Mouse (Mus musculus) activated CD4-positive, CD25-positive, alpha-beta regulatory T cell, adult 4 months (primary cell): ENCODE data around the gene Ppil6. TPM values are rescaled to one million over a fixed set of nuclear protein-coding genes. Genes with fewer than 3 reads are reported as not detected.

ENCODE experiments used
- ATAC-seq: one replicate; pipeline ENCODE4 v1.8.0; 2017
- polyA plus RNA-seq, 2 experiments: library from polyadenylated mRNA; unstranded; fragments of 100-300 nt; shearing (Covaris generic); gene quantifications; one replicate each; pipeline ENCODE4 v1.2.1; 2017

The Ppil6 gene
- polyA plus RNA-seq, 2 experiments from 2014 or later = 0.89 TPM; not detected in 1

- peak; percentile 71 for ATAC-seq
These were observed 46.5 kb downstream of the Ppil6 start for GRCm38 (mm10) chr10:41536714-41537113.

GRCm38 (mm10) chr10:41537226-41537982 is 47.2 kb downstream of the Ppil6 start:
- ATAC-seq = no peak

- no peak for ATAC-seq
These were observed 47.7 kb downstream of the Ppil6 start for GRCm38 (mm10) chr10:41537983-41538330.

- ATAC-seq = no peak
These were observed 48.7 kb downstream of the Ppil6 start for GRCm38 (mm10) chr10:41538986-41539385.

- no peak for ATAC-seq
These were observed 51.8 kb downstream of the Ppil6 start for GRCm38 (mm10) chr10:41542057-41542456.

- ATAC-seq = no peak
These were observed 53.2 kb downstream of the Ppil6 start for GRCm38 (mm10) chr10:41543439-41543838.

- ATAC-seq = no peak
These were observed 53.6 kb downstream of the Ppil6 start for GRCm38 (mm10) chr10:41543844-41544243.

GRCm38 (mm10) chr10:41544481-41545190 is 54.4 kb downstream of the Ppil6 start:
- peak; percentile 69 for ATAC-seq

- peak; percentile 69 for ATAC-seq
These were observed 55.1 kb downstream of the Ppil6 start for GRCm38 (mm10) chr10:41545224-41545755.

GRCm38 (mm10) chr10:41546396-41547165 is 56.3 kb downstream of the Ppil6 start:
- ATAC-seq = no peak

GRCm38 (mm10) chr10:41550711-41551110 is 60.5 kb downstream of the Ppil6 start:
- ATAC-seq = no peak

GRCm38 (mm10) chr10:41552319-41552718 is 62.1 kb downstream of the Ppil6 start:
- ATAC-seq = peak; percentile 32

GRCm38 (mm10) chr10:41552847-41553589 is 62.8 kb downstream of the Ppil6 start:
- peak; percentile 40 for ATAC-seq

- no peak for ATAC-seq
These were observed 63.5 kb downstream of the Ppil6 start for GRCm38 (mm10) chr10:41553711-41554110.

- no peak for ATAC-seq
These were observed 64.8 kb downstream of the Ppil6 start for GRCm38 (mm10) chr10:41555081-41555480.

GRCm38 (mm10) chr10:41558401-41558800 is 68.2 kb downstream of the Ppil6 start:
- ATAC-seq = no peak

GRCm38 (mm10) chr10:41561701-41562395 is 71.6 kb downstream of the Ppil6 start:
- ATAC-seq = no peak
